Mouse (Mus musculus) neural tube, embryonic 11.5 days (tissue): ENCODE data around the gene Dock9. TPM values are rescaled to one million over a fixed set of nuclear protein-coding genes. Genes with fewer than 3 reads are reported as not detected.

Experiments used
- ATAC-seq: fragments of 200-750 bp; cut with Nextera tagmentation; 2 replicates; pipeline ENCODE4 v1.8.0; 2017; ENCODE audit warnings: moderate number of reproducible peaks, mild to moderate bottlenecking, moderate TSS enrichment, moderate library complexity; ENCODE audit not compliant: insufficient read depth, low FRiP score, low TSS enrichment
- DNase-seq: peaks from one replicate; pipeline ENCODE4 v3.0.0-alpha.2; 2015; ENCODE audit warnings: low spot score
- H3K27ac ChIP-seq: fragments of 300-500 bp; sonication (generic); 2 replicates; pipeline ENCODE4 v1.5.1; 2014; ENCODE audit warnings: low read depth, mild to moderate bottlenecking, low read length
- H3K27me3 ChIP-seq: fragments of 300-500 bp; sonication (generic); 2 replicates; pipeline ENCODE4 v1.6.1; 2014; ENCODE audit warnings: mild to moderate bottlenecking, low read length, mixed read lengths; ENCODE audit not compliant: control insufficient read depth, insufficient read depth
- H3K36me3 ChIP-seq: fragments of 300-500 bp; sonication (generic); 2 replicates; pipeline ENCODE4 v1.6.1; 2014; ENCODE audit warnings: mild to moderate bottlenecking, low read length, moderate library complexity, mixed read lengths; ENCODE audit not compliant: control insufficient read depth, insufficient read depth
- H3K4me1 ChIP-seq: fragments of 300-500 bp; sonication (generic); 2 replicates; pipeline ENCODE4 v1.6.1; 2014; ENCODE audit warnings: low read length, mixed read lengths; ENCODE audit not compliant: control insufficient read depth, insufficient read depth
- H3K4me2 ChIP-seq: fragments of 300-500 bp; sonication (generic); 2 replicates; pipeline ENCODE4 v1.6.1; 2014; ENCODE audit warnings: low read depth, mild to moderate bottlenecking, moderate library complexity
- H3K4me3 ChIP-seq: fragments of 300-500 bp; sonication (generic); 2 replicates; pipeline ENCODE4 v1.5.1; 2014; ENCODE audit warnings: low read depth, low read length
- H3K9ac ChIP-seq: fragments of 300-500 bp; sonication (generic); 2 replicates; pipeline ENCODE4 v1.6.1; 2014; ENCODE audit warnings: mild to moderate bottlenecking, low read length
- H3K9me3 ChIP-seq: fragments of 300-500 bp; sonication (generic); 2 replicates; pipeline ENCODE4 v1.6.1; 2016; ENCODE audit warnings: low read length; ENCODE audit not compliant: control insufficient read depth
- WGBS: fragments of 180-500 bp; shearing (Covaris S2); extraction: QIAGEN DNeasy Blood & Tissue Kit; methylation state at CpG from one replicate; pipeline ENCODE4 v1.1.7; 2014; 5-methylcytosine and 5-hydroxymethylcytosine counted together
- polyA plus RNA-seq: library from polyadenylated mRNA; unstranded; fragments of >200 nt; fragmentation: Nextera tagmentation; extraction: Ambion mirVana; gene quantifications from 2 replicates; pipeline ENCODE4 v1.2.1, GENCODE M21; 2014

Gene Dock9
- polyA plus RNA-seq, 1 experiment from 2014 or later: 4.2 TPM

DNA sequence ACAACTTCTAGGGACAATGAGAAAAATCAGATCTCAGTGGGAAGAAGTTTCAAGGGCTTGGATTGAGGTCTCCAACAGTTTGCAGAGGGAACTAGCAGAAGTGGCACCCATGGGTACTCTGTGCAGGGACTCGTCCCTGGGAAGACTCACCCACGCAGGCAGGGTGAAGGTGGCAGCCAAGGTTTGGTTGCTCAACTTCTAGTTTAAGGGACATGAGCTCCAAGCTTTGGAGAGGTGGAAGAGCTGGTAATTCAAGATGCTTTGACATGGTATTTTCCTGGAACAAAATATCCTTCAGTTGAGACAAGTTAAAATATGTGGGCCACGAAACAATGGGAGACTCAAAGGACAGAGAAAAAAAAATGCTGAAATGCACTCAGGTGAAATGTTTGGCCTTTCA, 263.1 kb downstream of the Dock9 start:
- Histone ChIP-seq H3K27me3 (no peaks in the 10 kb centered on the region), H3K4me2 (no peak overlapping the region), H3K9me3 (no peaks in the 10 kb centered on the region), H3K4me3 (no peak overlapping the region), H3K4me1 (no peaks in the 10 kb centered on the region), H3K9ac (no peak overlapping the region), H3K27ac (no peak overlapping the region), H3K36me3 (no peaks in the 10 kb centered on the region)
- no peak for DNase-seq
- no peak for ATAC-seq
- WGBS: 83% methylated on average over 3 of the region's 3 CpGs

DNA sequence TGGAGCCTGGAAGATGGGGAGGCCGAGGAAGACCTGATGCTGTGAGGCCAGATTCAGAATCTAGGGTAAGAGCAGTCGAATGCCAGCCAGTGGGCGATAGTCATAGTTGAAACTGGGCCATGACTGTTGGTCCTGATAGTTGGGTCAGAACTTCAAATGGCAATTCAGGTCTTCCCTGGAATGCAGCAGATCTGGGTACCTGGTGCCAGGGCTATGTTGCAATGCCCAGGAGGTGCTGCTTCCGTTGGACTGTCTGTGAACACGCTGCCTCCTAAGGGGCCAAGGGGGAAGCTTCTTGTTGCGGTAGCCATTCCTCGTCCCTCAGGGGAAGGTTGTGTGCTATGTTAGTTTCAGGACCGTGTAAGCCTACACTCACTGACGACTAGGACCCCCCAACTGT, 266.8 kb downstream of the Dock9 start:
- Histone ChIP-seq H3K27ac (no peak overlapping the region), H3K4me1 (no peaks in the 10 kb centered on the region), H3K9me3 (no peaks in the 10 kb centered on the region), H3K4me2 (no peak overlapping the region), H3K4me3 (no peak overlapping the region), H3K36me3 (no peaks in the 10 kb centered on the region), H3K27me3 (no peaks in the 10 kb centered on the region), H3K9ac (no peak overlapping the region)
- no peak for ATAC-seq
- DNase-seq: no peak
- 83% methylated on average over 9 of the region's 9 CpGs for WGBS

DNA sequence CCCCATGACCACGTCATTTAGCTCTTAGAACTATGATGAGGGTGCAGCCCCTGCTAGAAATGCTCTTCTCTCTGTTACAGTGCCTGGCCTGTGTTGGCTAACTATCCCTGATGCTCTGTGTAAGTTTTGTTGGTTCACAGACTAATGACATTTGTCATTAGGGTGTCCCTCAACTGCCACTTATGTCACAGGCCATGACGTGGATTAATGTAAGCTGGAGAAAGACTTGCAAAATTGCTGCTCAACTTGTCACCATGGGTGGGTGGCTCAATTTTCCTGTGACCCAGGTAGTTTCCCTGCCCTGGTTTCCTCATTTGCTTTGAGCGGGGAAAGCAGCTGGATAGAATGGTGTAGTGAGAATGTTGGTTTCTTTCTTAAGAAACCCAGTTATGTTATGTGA, 269.8 kb downstream of the Dock9 start:
- H3K9ac ChIP-seq: no peak overlapping the region
- DNase-seq (no peak), ATAC-seq (no peak)
- H3K27ac ChIP-seq: no peak overlapping the region
- H3K4me3 ChIP-seq: no peak overlapping the region
- WGBS: 84% methylated on average over 3 of the region's 3 CpGs
- H3K27me3 ChIP-seq: no peaks in the 10 kb centered on the region
- no peaks in the 10 kb centered on the region for H3K4me1 ChIP-seq
- H3K9me3 ChIP-seq: no peaks in the 10 kb centered on the region
- H3K4me2 ChIP-seq: no peak overlapping the region
- H3K36me3 ChIP-seq: no peaks in the 10 kb centered on the region

DNA sequence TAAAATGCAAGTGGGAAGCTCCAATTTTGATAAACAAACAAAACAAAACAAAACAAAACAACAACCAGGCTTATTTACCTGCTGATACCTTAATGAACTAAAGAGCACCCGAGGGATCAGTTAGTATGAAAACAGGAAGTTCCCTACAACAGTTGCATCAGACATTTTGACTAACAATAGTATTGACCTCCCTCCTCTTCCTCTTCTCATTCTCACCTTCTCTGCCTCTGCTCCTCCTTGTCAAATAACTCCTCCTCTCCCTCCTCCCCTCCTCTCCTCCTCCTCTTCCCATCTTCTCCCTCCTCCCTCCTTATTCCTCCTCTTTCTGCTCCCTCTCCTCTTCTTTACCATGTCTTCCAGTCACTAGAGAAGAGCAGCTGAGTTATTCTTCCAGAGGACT, 270.4 kb downstream of the Dock9 start:
- DNase-seq: no peak
- H3K4me2 ChIP-seq: no peak overlapping the region
- H3K9ac ChIP-seq: no peak overlapping the region
- no peaks in the 10 kb centered on the region for H3K9me3 ChIP-seq
- H3K27me3 ChIP-seq: no peaks in the 10 kb centered on the region
- H3K4me1 ChIP-seq: no peaks in the 10 kb centered on the region
- 82% methylated on average over 1 of the region's 1 CpGs for WGBS
- no peak overlapping the region for H3K27ac ChIP-seq
- ATAC-seq: no peak
- H3K4me3 ChIP-seq: no peak overlapping the region
- H3K36me3 ChIP-seq: no peaks in the 10 kb centered on the region

DNA sequence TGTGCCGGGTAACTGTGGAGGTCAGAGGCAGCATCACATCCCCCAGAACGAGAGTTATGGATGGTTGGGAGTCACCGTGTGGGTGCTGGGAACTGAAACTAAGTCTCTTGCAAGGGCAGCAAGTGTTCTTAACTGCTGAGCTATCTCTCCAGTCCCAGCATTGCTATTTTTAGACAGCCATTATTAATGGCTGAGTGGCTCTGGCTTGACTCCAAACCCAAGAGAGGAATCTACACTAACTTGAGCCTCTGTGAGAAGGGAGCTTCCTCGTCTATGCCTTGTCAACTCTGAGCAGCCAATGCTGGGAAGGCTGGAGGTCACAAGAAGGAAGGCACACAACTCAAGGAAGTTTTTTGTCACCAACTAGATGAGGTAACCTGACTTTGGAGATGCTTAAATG, 275.9 kb downstream of the Dock9 start:
- DNase-seq (no peak), ATAC-seq (no peak)
- H3K4me1 ChIP-seq: no peaks in the 10 kb centered on the region
- H3K27ac ChIP-seq: no peak overlapping the region
- H3K9me3 ChIP-seq: no peaks in the 10 kb centered on the region
- no peaks in the 10 kb centered on the region for H3K36me3 ChIP-seq
- H3K4me2 ChIP-seq: no peak overlapping the region
- no peaks in the 10 kb centered on the region for H3K27me3 ChIP-seq
- H3K9ac ChIP-seq: no peak overlapping the region
- 89% methylated on average over 4 of the region's 4 CpGs for WGBS
- no peak overlapping the region for H3K4me3 ChIP-seq

DNA sequence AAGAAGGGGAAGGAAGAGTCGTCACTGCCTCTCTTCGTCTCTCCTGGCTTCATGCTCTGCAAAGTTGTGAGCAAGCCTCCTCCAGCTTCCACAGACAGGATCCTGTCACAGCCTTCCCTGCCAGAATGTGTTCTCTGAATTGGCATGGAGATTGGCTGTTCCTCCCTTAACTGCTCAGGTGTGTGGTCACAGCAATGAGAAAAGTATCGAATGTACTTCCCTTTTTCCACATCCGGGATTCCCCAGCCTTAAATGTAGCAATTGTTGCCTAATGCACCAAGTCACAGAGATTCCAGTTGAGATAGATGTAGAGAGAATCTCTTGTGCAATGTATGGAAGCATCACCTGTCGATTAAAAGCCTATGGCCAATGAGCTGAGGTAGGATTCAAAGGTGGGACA, 280.8 kb downstream of the Dock9 start:
- ATAC-seq (no peak), DNase-seq (no peak)

DNA sequence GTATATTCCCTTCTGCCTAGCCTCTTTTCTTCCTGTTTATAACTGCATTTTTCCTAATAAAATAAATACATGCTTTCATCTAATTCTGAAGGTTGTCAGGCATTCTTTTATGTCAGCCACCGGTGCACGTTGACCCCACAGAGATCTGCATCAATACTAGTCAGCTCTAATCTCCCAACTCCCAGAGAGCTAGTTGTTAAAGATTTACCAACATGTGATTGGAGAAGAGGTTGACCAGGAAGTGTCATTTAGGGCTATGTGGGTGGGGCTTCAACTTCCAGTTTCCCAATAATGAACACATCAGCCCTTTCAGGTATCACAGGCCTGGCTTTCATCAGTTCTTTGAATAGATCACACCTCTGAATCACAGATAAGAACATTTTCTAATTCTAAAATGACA, 288.7 kb downstream of the Dock9 start:
- WGBS: 85% methylated on average over 2 of the region's 2 CpGs

More for the DNA sequence above, 280.8 kb downstream of the Dock9 start:
- 80% methylated on average over 5 of the region's 5 CpGs for whole genome bisulfite sequencing
- H3K27ac ChIP-seq: no peak overlapping the region
- H3K9ac ChIP-seq: no peak overlapping the region
- H3K4me1 ChIP-seq: no peaks in the 10 kb centered on the region
- H3K27me3 ChIP-seq: no peaks in the 10 kb centered on the region
- no peaks in the 10 kb centered on the region for H3K36me3 ChIP-seq
- no peaks in the 10 kb centered on the region for H3K9me3 ChIP-seq
- H3K4me2 ChIP-seq: no peak overlapping the region
- H3K4me3 ChIP-seq: no peak overlapping the region

DNA sequence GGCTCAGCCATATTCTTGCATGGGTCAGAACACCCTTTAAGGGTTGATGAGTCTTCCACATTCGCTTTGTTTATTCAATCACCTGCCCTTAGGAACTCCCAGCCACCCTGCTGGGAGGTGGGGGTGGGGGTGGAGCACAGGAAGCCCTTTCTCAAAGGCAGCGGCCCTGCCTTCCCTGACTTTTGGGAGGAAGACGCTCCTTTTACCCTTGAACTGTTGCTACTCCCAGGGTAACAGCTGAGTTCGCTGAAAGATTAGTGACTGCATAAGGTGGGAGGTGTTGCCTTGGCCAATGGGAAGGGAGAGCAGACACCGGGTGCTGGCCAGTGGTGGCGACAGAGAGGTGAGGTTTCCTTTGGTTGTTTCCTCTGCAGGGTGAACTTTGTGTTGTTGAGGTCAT, 291.3 kb downstream of the Dock9 start:
- peaks cover 17% of the 10 kb centered on the region for H3K27me3 ChIP-seq
- H3K9ac ChIP-seq: no peak overlapping the region
- H3K4me2 ChIP-seq: no peak overlapping the region
- H3K4me1 ChIP-seq: no peaks in the 10 kb centered on the region
- no peak overlapping the region for H3K4me3 ChIP-seq
- DNase-seq (no peak), ATAC-seq (no peak)
- H3K9me3 ChIP-seq: no peaks in the 10 kb centered on the region
- H3K27ac ChIP-seq: no peak overlapping the region
- no peaks in the 10 kb centered on the region for H3K36me3 ChIP-seq
- WGBS: 10% methylated on average over 6 of the region's 6 CpGs

More for the DNA sequence above, 288.7 kb downstream of the Dock9 start:
- Histone ChIP-seq H3K4me2 (no peak overlapping the region), H3K4me1 (no peaks in the 10 kb centered on the region), H3K4me3 (no peak overlapping the region), H3K27ac (no peak overlapping the region), H3K36me3 (no peaks in the 10 kb centered on the region), H3K9ac (no peak overlapping the region), H3K9me3 (no peaks in the 10 kb centered on the region), H3K27me3 (peaks cover 17% of the 10 kb centered on the region)
- DNase-seq (no peak), ATAC-seq (no peak)

DNA sequence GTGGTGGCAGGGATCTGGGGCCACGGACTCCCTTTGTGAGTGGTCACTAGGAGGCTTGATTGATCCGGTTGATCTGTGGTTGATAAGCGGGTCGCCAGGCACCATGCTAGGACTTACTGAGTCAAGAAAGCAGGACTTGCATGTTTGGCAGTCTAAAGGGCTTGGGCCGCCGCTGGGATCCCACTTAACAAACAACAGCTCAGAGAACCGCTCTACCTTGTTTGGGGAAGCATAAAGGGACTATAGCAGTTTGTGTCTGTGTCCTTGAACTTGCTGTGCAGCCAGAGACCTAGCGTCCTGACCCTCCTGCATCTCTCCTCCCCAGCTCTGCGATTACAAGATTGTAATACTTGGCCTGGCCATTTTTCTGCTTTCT, 292.2 kb downstream of the Dock9 start:
- no peak for DNase-seq

More for the DNA sequence above, 292.2 kb downstream of the Dock9 start:
- Histone ChIP-seq H3K4me1 (no peaks in the 10 kb centered on the region), H3K27me3 (peaks cover 17% of the 10 kb centered on the region), H3K4me3 (no peak overlapping the region), H3K9ac (no peak overlapping the region), H3K27ac (no peak overlapping the region), H3K9me3 (no peaks in the 10 kb centered on the region), H3K4me2 (peak overlapping the region; percentile 26), H3K36me3 (no peaks in the 10 kb centered on the region)
- ATAC-seq: no peak
- 22% methylated on average over 9 of the region's 9 CpGs for WGBS
